Comparison of ENCODE assay signal across 8 mouse cellular contexts in the genomic region with DNA sequence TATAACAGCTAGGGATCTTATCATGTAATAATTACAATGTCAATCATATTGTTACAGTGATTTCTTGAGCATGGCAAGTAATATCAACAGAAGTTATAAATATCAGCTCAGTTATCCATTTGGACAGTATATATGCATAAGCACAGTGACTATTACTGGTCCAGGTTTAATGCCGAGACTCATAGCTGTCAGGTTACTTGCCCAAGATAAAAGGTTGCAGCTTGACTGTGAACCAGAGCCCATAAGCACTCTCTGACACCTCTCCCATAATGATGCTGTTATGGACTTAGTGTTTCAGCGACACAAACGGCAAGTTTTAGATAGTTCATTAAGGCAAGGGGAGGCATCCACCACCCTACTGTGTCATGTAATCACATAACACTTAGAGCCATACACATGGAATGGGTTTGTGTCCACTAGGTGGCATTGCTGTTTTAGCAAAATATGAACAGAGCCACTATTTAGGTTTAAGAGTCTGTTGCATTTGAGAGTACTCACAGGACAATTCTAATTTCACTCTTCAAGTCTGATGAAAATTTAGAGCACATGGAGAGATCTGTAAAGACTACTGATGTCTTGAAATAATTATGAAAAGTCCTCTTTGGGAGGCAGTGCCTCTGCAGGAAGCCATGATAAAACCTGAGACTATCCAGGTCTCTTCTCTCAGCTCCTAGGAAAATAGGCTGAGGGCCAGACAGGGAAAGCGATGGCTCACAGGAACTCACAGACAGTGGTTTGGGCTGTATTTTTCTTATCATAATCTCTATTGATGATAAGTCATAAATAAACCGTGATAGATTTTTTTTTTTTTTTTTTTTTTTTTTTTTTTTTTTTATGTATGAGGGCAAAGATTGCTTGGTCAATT.
DNase-seq lines count a peak whose midpoint lies in the region; TF ChIP-seq lines count a peak whose summit lies in the region.

No protein-coding gene starts in this region.

- no peak overlapping the region for H3K4me3 ChIP-seq in gastrocnemius, adult 2 months
- H3K4me3 ChIP-seq in CH12.LX (replicated peaks in 1 of 3; ENCODE audit: low read depth in 2 of 3, low read length in 2 of 3, poor library complexity in 1 of 3) = no peak overlapping the region

- no peaks in the 10 kb centered on the region for H3K9me3 ChIP-seq in CH12.LX (replicated peaks; ENCODE audit: low read length)

- no peak overlapping the region for H3K4me2 ChIP-seq in CH12.LX (ENCODE audit: insufficient read depth, low read depth, poor library complexity, severe bottlenecking)

- no peaks in the 10 kb centered on the region for H3K27me3 ChIP-seq in CH12.LX (replicated peaks)

- no peak overlapping the region for H3K27ac ChIP-seq in gastrocnemius, adult 2 months
- no peak overlapping the region for H3K27ac ChIP-seq in CH12.LX (ENCODE audit: insufficient read depth, low read depth)

- peak; percentile 82 for TF ChIP-seq RAD21 in CH12.LX (IDR thresholded peaks at IDR 0.05; ENCODE audit: low read depth, low read length)

- no peak for TF ChIP-seq EP300 in CH12.LX (IDR thresholded peaks at IDR 0.05; ENCODE audit: low read length)

- no peak overlapping the region for H3K9ac ChIP-seq in CH12.LX (ENCODE audit: insufficient read depth, low read depth)

- in situ Hi-C loops in CH12.LX (cut with MboI; ENCODE audit: low pct_ligation_motif_present, low pct_unique_long_range_greater_than_20kb, low sequenced_read_pairs) = no loop called here

- H3K79me2 ChIP-seq in CH12.LX (replicated peaks; ENCODE audit: control insufficient read depth, extremely low read depth, insufficient read depth, poor library complexity, severe bottlenecking) = no peaks in the 10 kb centered on the region

- no peak for TF ChIP-seq POLR2A in CH12.LX (IDR thresholded peaks at IDR 0.05; ENCODE audit: low read depth, low read length)

- peak; percentile 55 for TF ChIP-seq CTCF in gastrocnemius, adult 2 months (IDR thresholded peaks at IDR 0.05)
- peak; percentile 61 to 77 for TF ChIP-seq CTCF in CH12.LX (conservative IDR thresholded peaks at IDR 0.05 in 1 of 2, IDR thresholded peaks at IDR 0.05 in 1 of 2; ENCODE audit: low read depth in 2 of 2, low read length in 2 of 2)

- H3K36me3 ChIP-seq in CH12.LX (replicated peaks in 1 of 2; ENCODE audit: control insufficient read depth in 1 of 2, insufficient read depth in 1 of 2, low read length in 1 of 2) = no peaks in the 10 kb centered on the region

- DNase-seq in gastrocnemius, adult 2 months = no peak
- DNase-seq in gastrocnemius, postnatal 4 days (ENCODE audit: low spot score in 2 of 2) = no peak
- DNase-seq in CH12.LX (ENCODE audit: extremely low read depth) = peak; percentile 55
- DNase-seq in embryo, embryonic 11 days = peak; percentile 78
- DNase-seq in induced T-regulatory cell, adult 2 months (ENCODE audit: low read depth) = peak; percentile 3
- DNase-seq in lung, postnatal 14 days = peak; percentile 51
- peak; percentile 52 for DNase-seq in telencephalon, adult 2 months (ENCODE audit: low read depth, low spot score)
- DNase-seq in thymus, postnatal 0 days (ENCODE audit: low spot score) = no peak

- intact Hi-C loops in gastrocnemius, adult 2 months (cut with DNase I) = no loop called here

- no peaks in the 10 kb centered on the region for H3K4me1 ChIP-seq in CH12.LX (ENCODE audit: control insufficient read depth in 1 of 2, insufficient read depth in 2 of 2)

- dilution Hi-C loops in CH12.LX (cut with MboI; ENCODE audit: extremely low pct_ligation_motif_present, extremely low pct_unique_long_range_greater_than_20kb, low sequenced_read_pairs) = no loop called here

TF ChIP-seq in CH12.LX, 34 proteins besides CTCF, POLR2A, EP300 and RAD21:
- peak; percentile 32 for TF ChIP-seq ZNF384 (IDR thresholded peaks at IDR 0.05; ENCODE audit: low read depth, low read length)
- no peak for TF ChIP-seq PAX5 (IDR thresholded peaks at IDR 0.05; ENCODE audit: low read length)
- peak; percentile 63 for TF ChIP-seq SMC3 (IDR thresholded peaks at IDR 0.05; ENCODE audit: low read depth, low read length)
TF ChIP-seq in CH12.LX: peak in this region for 2.

Comparison
In these comparisons a context has a peak if more than half of its experiments do, and no peak if none do; other contexts are left out.
1. DNase-seq: peak in CH12.LX (single experiment), embryo, embryonic 11 days (single experiment), induced T-regulatory cell, adult 2 months (single experiment), lung, postnatal 14 days (single experiment) and telencephalon, adult 2 months (single experiment); none in gastrocnemius, adult 2 months (single experiment), gastrocnemius, postnatal 4 days (0 of 2) and thymus, postnatal 0 days (single experiment).